8 mouse cellular contexts compared by ENCODE assay signal in the genomic region with DNA sequence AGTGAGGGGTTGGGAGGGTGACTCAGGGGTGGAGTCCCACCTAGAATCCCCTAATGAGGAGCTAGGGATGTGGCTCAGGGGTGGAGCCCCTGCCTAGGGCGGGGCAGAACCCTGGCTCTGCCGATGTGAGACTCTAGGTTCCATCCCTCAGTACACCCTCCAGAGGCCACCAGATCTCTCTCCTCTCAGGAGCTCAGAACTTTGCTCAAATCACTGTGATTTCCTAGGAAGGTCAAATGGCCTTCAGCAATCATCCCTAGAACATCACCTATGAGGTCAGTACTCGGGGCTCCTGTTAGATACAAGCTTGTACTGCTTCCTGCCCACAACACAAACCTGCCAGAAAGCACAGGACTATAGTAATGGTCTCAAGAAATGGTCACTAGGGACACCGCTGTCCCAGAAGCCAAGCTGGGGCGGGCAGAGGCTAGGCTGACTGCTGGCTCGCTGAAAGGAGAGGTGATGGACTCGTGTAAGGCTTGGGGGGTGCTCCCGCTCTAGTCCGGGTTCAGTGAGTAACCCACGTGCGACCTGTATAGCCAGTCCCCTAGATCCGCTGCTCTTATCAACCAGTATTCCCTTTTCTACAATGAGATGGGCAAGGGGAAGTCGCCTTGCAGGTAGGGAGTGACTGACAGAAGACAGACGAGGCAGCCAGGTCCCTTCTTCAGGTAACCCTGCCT. TPM values are rescaled to one million over a fixed set of nuclear protein-coding genes. Genes with fewer than 3 reads are reported as not detected.
DNase-seq lines count a peak whose midpoint lies in the region; ATAC-seq and TF ChIP-seq lines count a peak whose summit lies in the region.

No protein-coding gene starts in this region.

- H3K9ac ChIP-seq in kidney, postnatal 0 days (ENCODE audit: low read depth, low read length): peak overlapping the region; percentile 70
- H3K9ac ChIP-seq in hindbrain, embryonic 12.5 days: peak overlapping the region; percentile 82

- ATAC-seq in kidney, postnatal 0 days (replicated peaks; ENCODE audit: low FRiP score, low read depth): peak; percentile 29
- peak; percentile 8 for ATAC-seq in activated CD4-positive, CD25-positive, alpha-beta regulatory T cell, adult 4 months
- ATAC-seq in hindbrain, embryonic 12.5 days (ENCODE audit: low FRiP score): peak; percentile 42
- ATAC-seq in megakaryocyte-erythroid progenitor cell, adult 5-6 weeks (replicated peaks; ENCODE audit: low FRiP score, low TSS enrichment, poor library complexity, severe bottlenecking): peak; percentile 53

- H3K27ac ChIP-seq in kidney, postnatal 0 days: peak overlapping the region; percentile 68
- H3K27ac ChIP-seq in hindbrain, embryonic 12.5 days: peak overlapping the region; percentile 53; the same call in 1 of the 2 replicates

- peaks cover 25% of the 10 kb centered on the region; the same call in 1 of the 2 replicates for H3K36me3 ChIP-seq in kidney, postnatal 0 days (ENCODE audit: insufficient read depth, low read length)
- peaks cover 61% of the 10 kb centered on the region for H3K36me3 ChIP-seq in hindbrain, embryonic 12.5 days

- no peak for TF ChIP-seq CTCF in kidney, postnatal 0 days (IDR thresholded peaks at IDR 0.05; ENCODE audit: low read depth)

- no peaks in the 10 kb centered on the region for H3K27me3 ChIP-seq in kidney, postnatal 0 days (ENCODE audit: insufficient read depth, low read length)
- H3K27me3 ChIP-seq in hindbrain, embryonic 12.5 days: no peaks in the 10 kb centered on the region

- WGBS in kidney, postnatal 0 days: 2% methylated on average over 14 of the region's 14 CpGs
- 2% methylated on average over 14 of the region's 14 CpGs for WGBS in hindbrain, embryonic 12.5 days

- peak; percentile 14 for DNase-seq in kidney, postnatal 0 days (ENCODE audit: low spot score)
- DNase-seq in kidney, adult 9 months: no peak
- no peak for DNase-seq in B cell, adult 2 months
- DNase-seq in kidney, postnatal 14 days: no peak
- DNase-seq in right cerebral cortex, postnatal 4 days: no peak

- H3K4me3 ChIP-seq in kidney, postnatal 0 days (replicated peaks; ENCODE audit: low read depth, low read length): peak overlapping the region; percentile 71
- peak overlapping the region; percentile 72 for H3K4me3 ChIP-seq in hindbrain, embryonic 12.5 days

- H3K4me2 ChIP-seq in kidney, postnatal 0 days (ENCODE audit: low read length): peak overlapping the region; percentile 82
- peak overlapping the region; percentile 86 for H3K4me2 ChIP-seq in hindbrain, embryonic 12.5 days (replicated peaks)

- H3K9me3 ChIP-seq in kidney, postnatal 0 days (replicated peaks; ENCODE audit: low read length): no peaks in the 10 kb centered on the region
- H3K9me3 ChIP-seq in hindbrain, embryonic 12.5 days (replicated peaks): no peaks in the 10 kb centered on the region

- peaks cover 4% of the 10 kb centered on the region; the same call in 1 of the 2 replicates for H3K4me1 ChIP-seq in kidney, postnatal 0 days (replicated peaks; ENCODE audit: insufficient read depth, low read length)
- peaks cover 29% of the 10 kb centered on the region for H3K4me1 ChIP-seq in hindbrain, embryonic 12.5 days

RNA-seq across cellular contexts. Expression of gene Mydgf, which starts 0.6 kb away (rescaled TPM):
- polyA plus RNA-seq in kidney, postnatal 0 days (2015; fragmentation: Nextera tagmentation; extraction: Ambion mirVana): 83.0 and 85.0 TPM in 2 replicates
- 10 to 100 TPM; 57.3 to 59.9 TPM for polyA plus RNA-seq in activated CD4-positive, CD25-positive, alpha-beta regulatory T cell, adult 4 months (2017; shearing (Covaris generic))
- 59.2 and 63.0 TPM in 2 replicates for polyA plus RNA-seq in hindbrain, embryonic 12.5 days (2016; fragmentation: Nextera tagmentation; extraction: Ambion mirVana)
- total RNA-seq in megakaryocyte-erythroid progenitor cell, adult 5-6 weeks (2014; fragmentation: Nextera tagmentation): 28.7 and 59.7 TPM in 2 replicates
- 21.5 and 25.3 TPM in 2 replicates for total RNA-seq in megakaryocyte-erythroid progenitor cell, adult 5-6 weeks (2017)

RNA-seq across cellular contexts. Expression of gene Tnfaip8l1, which starts 20.8 kb away (rescaled TPM):
- polyA plus RNA-seq in kidney, postnatal 0 days (2015; fragmentation: Nextera tagmentation; extraction: Ambion mirVana): 7.4 and 7.8 TPM in 2 replicates
- polyA plus RNA-seq in activated CD4-positive, CD25-positive, alpha-beta regulatory T cell, adult 4 months (2017; shearing (Covaris generic)): 10 to 100 TPM; 34.9 to 38.7 TPM
- 8.4 and 8.9 TPM in 2 replicates for polyA plus RNA-seq in hindbrain, embryonic 12.5 days (2016; fragmentation: Nextera tagmentation; extraction: Ambion mirVana)
- total RNA-seq in megakaryocyte-erythroid progenitor cell, adult 5-6 weeks (2014; fragmentation: Nextera tagmentation): 0.76 and 1.6 TPM in 2 replicates
- not detected in 2 replicates for total RNA-seq in megakaryocyte-erythroid progenitor cell, adult 5-6 weeks (2017)

RNA-seq across cellular contexts. Expression of gene Dpp9, which starts 35.6 kb away (rescaled TPM):
- polyA plus RNA-seq in kidney, postnatal 0 days (2015; fragmentation: Nextera tagmentation; extraction: Ambion mirVana): 22.1 and 25.2 TPM in 2 replicates
- polyA plus RNA-seq in activated CD4-positive, CD25-positive, alpha-beta regulatory T cell, adult 4 months (2017; shearing (Covaris generic)): 10 to 100 TPM; 11.5 to 16.9 TPM
- polyA plus RNA-seq in hindbrain, embryonic 12.5 days (2016; fragmentation: Nextera tagmentation; extraction: Ambion mirVana): 38.7 and 39.2 TPM in 2 replicates
- 25.3 and 33.5 TPM in 2 replicates for total RNA-seq in megakaryocyte-erythroid progenitor cell, adult 5-6 weeks (2014; fragmentation: Nextera tagmentation)
- total RNA-seq in megakaryocyte-erythroid progenitor cell, adult 5-6 weeks (2017): 8.6 and 11.7 TPM in 2 replicates

RNA-seq across cellular contexts. Expression of gene Sema6b, which starts 43.0 kb away (rescaled TPM):
- polyA plus RNA-seq in kidney, postnatal 0 days (2015; fragmentation: Nextera tagmentation; extraction: Ambion mirVana): 0.87 and 1.2 TPM in 2 replicates
- polyA plus RNA-seq in activated CD4-positive, CD25-positive, alpha-beta regulatory T cell, adult 4 months (2017; shearing (Covaris generic)): not detected
- polyA plus RNA-seq in hindbrain, embryonic 12.5 days (2016; fragmentation: Nextera tagmentation; extraction: Ambion mirVana): 9.6 and 11.2 TPM in 2 replicates
- 0.24 TPM in 1 of 2 replicates, not detected in the other for total RNA-seq in megakaryocyte-erythroid progenitor cell, adult 5-6 weeks (2014; fragmentation: Nextera tagmentation)
- total RNA-seq in megakaryocyte-erythroid progenitor cell, adult 5-6 weeks (2017): 0.42 TPM in 1 of 2 replicates, not detected in the other
